Mouse (Mus musculus): ENCODE data around the gene Ccdc33. TPM values are rescaled to one million over a fixed set of nuclear protein-coding genes. Genes with fewer than 3 reads are reported as not detected.

The Ccdc33 gene
- total RNA-seq, 2 experiments from 2014 or later = not detected

DNA sequence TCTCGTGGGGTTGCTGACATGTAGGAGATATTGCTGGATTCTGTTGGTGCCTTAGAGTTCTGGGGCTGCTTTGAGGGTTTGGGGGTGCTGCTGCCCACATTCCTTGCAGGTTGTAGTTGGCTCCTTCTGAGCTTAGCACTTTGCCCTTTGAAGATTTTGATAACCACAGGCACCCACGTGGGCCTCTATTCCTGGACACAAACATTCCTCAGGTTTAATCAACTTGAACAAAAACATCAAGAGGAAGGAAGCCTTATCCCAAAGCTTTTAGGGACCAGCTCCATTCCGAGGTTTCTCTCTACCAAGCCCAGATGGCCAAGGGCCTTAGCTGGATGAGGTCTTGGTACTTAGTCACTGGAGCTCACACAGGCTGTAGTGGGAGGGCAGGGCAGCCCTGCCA is 12.3 kb upstream of the Ccdc33 start:
- no peak for DNase-seq (ENCODE audit: low spot score)

DNA sequence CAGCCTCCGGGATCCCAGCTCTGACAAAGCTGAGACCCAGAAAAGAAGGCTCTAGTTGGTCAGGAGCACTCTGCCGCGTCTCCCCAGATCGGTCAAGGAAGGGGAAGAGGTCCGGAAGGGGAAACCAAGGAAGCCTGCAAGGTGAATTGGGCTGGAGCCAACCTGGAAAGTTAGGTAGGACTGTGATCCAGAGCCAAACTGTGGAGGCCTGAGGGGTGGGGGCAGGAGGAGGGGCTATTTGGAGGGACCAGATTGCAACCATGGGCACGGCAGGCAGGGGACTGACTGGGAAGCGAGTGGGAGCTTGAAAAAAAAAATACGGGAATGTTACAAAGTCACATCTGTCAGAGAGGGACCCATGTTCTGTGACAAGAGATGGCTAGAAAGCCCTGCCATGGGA is 10.9 kb upstream of the Ccdc33 start:
- no peak for DNase-seq (ENCODE audit: low spot score)

DNA sequence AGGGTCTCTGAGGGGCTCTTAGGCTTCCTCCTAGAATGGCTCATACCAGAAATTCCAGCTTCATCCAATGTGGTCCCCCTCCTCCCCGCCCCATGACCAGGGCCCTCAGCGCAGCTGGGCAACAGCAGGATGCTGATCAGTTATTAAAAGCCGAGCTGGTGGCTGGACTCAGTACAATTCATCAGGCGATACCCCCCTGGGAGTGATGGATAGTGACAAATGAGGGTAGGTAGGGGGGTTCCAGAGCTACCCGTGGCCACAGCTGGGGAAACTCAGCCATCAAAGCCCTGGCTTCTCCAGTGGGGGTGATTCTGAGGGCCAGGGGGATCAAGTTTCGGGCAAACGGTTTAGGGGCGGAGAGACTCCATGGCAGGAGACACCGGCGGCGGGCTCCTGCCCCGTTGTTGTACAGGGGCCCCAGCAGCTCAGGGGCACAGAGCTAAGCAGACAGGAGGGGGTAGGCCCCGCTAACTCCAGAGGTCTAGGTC is 10.3 kb upstream of the Ccdc33 start:
- no peak for DNase-seq (ENCODE audit: low spot score)

DNA sequence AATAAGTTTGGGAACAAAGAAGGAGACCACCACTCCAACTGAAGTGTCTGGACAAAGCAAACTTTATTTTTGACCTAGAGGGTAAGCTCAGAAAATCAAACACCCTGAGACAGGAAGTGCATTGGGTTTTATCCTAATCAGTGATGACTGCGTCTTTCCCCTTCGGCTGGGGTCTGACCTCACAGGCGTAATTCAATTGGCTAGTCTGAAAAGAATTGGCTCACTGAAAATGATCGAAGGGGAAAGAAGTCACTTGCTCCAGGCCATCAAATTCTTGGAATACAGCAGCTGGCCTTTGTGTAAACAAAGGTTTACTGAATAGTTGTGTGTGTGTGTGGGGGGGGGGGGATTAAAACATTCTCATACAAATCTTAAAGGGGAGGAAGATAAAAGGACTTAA is 7.2 kb upstream of the Ccdc33 start:
- no peak for DNase-seq (ENCODE audit: low spot score)

DNA sequence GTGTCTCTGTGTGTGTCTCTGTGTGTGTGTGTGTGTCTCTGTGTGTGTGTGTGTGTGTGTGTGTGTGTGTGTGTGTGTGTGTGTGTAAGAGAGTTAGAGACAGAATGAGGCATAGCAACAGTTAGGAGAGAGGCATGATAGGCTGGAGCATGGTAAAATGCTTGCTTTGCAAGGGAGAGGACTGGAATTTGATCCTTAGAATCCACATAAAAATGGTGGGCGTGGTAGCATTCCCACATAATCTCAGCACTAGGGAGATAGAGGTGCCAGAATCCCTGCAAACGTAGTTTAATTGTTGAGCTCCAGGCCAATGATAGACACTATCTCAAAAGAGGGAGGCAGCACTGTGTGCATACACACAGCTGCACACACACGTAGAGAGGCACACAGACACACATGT is 6.5 kb upstream of the Ccdc33 start:
- DNase-seq (ENCODE audit: low spot score) = no peak

DNA sequence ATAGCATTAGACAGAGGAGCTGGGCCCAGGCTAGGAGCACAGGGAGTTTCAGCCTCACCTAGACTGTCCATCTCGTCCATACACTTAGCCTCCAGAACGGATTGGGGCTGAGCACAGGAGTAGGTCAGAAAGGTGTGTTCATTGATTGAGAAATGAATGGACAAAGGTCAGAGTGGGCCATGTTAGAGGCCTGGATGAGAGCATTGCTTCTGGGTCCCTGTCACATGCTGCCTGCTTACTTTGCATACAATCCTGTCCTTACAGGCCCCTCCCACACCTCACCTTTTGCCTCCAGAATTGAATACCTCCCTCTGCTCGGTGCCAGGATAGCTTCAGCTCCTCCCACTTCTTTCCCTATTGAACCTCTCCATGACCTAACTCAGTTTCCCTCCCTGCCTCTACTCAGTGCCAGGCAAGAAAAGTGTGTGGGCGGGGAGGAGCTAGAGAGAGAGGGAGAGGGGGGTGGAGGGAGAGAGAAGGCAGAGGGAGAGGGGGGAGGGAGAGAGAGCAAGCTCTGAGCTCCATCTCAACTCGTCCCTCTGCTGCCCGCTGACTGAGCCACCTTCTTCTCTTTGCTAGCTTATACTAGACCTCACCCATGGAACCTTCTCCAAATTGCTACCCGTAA is 2.5 kb downstream of the Ccdc33 start:
- no peak for DNase-seq (ENCODE audit: low spot score)

DNA sequence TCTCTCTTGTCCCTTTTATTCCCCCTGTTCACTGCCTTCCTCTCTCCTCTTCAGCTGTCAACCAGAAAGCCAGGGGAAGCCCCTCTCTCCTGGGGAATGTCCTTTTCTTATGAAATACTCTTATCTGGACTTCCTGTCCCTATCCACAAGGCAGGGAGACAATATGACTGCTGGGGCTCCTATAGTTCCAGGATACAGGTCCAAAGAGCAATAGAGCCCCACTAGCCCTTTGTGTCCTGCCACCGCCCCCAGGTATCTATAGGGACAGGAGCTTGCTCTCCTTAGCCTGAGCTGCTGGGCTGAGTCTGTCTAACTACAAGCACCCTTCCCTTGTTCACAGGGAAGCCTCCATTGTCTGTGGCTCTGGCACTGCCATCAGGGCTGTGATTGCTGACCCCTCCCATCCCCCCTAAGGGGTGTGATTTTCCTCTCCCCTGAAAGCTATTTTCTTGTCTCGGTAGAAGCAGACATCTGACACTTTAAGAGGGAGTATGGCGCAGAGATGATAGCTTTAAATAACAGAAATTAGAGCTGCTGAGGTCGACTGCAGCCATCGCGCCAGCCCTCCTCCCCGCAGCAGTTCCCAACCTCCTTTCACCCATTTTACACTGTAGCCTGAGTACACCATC is 3.2 kb downstream of the Ccdc33 start:
- no peak for DNase-seq (ENCODE audit: low spot score)

DNA sequence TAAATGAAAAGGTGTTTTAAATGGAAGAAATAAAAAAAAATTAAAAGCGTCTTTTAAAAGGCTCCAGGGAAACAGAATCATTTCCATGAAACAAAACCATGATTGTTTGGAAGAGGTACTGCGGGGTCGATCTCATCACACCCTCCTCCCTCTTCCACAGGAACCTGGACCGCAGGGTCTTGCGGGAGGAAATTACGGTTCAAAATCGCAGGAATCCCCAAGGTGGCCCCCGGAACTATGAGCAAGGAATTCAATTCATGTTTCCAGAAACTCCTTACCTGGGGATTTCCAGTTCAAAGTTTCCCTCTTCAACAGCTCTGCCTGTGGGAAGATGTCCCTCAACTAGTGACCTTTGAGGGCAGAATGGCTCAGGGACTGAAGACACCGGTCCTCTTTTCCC is 4.6 kb downstream of the Ccdc33 start:
- DNase-seq (ENCODE audit: low spot score) = no peak

DNA sequence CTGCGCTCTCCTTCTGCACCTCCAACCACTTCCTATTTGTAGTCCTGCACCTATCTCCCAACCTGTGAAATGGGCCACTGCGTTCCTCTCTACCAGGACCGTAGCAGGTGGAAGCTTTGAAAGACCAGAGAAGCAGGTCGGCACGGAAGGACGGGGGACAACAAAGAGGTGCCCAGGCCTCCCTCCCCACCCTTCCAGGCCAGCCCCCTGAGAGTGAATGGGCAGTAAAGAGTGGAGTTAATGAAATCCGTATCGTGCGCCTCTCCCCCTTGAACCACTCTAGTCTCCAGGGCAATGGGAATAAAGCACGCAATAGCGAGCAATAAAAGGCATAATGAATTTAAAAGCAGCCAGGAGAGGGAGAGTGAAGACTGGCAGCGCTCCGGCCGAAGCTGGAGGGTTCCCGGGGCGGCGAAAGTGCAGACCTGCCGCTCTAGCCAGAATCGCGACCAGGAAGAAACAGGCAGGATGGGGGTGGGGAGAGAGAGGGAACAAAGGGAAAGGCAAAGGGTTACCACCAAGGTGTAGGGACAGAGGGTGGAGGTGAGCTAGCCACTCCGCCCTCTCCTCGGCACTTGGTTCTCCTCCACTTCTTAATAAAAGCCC is 5.2 kb downstream of the Ccdc33 start:
- DNase-seq (ENCODE audit: low spot score) = no peak

DNA sequence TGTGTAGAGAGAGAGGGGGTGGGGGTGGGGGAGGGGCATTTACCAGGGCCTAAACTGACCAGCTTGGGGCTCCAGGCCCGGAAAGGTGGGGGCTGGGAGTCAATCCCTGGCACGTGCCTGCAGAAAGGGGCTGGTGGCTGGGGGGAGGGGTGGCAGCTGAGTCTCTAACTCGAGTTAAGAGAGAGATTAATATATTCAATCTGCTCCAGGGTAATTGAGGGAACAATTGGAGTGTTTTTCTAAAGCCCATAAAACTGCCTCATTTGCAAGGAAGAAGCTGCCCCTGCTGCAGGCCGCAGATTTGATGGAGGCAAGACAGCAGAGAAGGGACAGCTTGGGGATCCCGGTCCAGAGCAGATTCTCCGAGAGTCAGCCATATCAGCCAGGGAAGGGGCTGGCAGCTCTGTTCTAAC is 5.8 kb downstream of the Ccdc33 start:
- no peak for DNase-seq (ENCODE audit: low spot score)

DNA sequence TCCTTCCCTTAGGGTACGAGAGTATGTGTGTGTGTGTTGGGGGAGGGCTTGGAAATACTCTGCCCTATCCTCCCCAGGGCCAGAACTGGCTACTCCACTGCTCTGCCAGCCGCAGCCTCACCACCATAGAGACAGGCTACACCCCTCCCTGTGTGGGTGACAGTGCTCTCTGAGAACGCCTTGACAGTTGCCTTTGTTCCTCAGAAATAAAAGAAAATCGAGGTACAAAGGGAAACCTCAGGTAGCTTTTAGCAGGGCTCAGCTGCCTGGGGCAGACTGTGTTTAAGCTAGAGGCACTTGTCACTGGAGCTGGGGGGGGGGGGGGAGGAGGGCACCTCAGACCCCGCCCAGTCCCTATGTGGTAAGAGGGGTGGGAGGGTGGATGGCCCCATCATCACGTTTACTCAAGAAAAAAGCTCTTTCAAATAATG is 6.3 kb downstream of the Ccdc33 start:
- no peak for DNase-seq (ENCODE audit: low spot score)

DNA sequence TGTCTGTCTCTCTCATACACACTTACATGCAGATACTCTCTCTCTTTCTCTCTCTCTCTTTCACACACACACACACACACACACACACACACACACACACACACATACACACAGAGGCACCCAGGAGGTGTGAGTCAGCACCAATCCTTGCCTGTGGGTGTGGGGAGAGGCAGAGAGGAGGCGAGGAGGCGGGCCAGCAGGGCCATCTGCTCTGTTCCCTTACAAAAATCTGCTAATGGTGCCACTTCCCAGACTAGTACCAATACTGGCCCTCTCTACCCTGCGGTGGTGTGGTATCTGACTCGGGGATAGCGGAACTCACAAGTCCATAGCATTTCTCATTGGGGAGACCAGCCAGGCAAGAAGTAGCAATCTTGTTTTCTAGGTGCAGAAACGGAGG is 7.2 kb downstream of the Ccdc33 start:
- DNase-seq (ENCODE audit: low spot score) = no peak

DNA sequence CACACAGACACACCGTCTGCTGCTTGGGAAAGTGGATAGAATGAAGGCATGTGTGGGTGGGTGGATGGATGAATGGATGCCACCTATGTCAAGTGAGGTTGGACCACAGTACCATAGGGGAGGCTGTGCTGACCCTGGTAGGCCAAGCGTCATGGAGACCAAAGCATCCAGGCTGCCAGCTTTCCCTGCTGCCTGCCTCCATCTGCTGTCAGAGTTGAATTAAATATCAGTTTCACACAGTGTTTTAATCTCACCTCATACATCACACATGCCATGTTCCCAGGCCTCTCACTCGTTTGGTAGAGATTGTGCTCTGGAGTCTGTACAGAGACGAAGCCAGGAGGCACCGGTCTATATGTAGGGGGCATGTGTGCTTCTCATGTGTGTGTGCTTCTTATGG is 7.8 kb downstream of the Ccdc33 start:
- DNase-seq (ENCODE audit: low spot score) = no peak

DNA sequence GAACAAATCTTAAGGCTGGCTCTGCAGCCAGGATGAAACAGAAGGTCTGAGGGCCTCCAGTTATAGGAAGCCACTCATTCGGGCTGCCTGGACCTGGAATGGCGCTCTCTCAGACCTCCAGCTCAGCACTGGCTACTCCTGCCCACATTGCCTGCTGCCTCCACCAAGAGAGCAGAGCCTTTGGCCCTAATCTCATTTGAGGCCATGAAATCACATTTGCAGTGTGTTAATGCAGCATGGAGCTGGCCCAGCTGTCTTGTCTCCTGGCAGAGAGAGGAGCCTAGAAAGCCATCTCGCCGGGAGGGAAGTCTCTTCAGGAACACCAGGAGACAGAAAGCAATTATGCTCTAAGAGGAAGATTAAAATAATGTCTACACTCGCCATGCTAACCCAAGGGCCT is 11.1 kb downstream of the Ccdc33 start:
- DNase-seq (ENCODE audit: low spot score) = no peak

DNA sequence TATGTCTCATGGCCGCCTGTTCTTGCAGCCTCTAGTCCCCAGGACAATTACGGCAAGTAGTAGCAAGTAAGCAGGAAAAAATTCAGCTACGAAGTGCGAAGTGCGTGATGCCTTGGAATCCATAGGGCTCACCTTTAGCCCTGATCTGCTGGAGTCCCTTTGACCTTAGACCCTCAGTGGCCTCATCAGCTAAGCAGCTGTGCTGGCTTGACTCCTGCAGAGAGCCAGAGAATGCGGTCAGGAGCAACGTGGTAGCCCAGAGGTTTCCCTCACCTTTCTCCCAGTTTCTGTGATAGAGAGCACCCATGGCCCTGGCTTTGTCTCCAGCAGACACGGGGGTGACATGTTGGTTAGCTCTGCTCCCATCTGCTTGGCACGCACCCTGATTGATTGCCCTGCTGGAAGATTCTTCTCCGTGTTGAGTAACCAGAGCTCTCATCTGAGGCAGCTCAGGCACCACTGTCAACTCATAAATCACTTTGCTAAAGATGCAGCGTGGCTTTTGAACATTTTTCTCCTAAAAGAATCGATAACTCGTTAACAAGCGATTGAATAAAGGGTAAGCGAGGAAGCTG is 12.9 kb downstream of the Ccdc33 start:
- no peak for DNase-seq (ENCODE audit: low spot score)

DNA sequence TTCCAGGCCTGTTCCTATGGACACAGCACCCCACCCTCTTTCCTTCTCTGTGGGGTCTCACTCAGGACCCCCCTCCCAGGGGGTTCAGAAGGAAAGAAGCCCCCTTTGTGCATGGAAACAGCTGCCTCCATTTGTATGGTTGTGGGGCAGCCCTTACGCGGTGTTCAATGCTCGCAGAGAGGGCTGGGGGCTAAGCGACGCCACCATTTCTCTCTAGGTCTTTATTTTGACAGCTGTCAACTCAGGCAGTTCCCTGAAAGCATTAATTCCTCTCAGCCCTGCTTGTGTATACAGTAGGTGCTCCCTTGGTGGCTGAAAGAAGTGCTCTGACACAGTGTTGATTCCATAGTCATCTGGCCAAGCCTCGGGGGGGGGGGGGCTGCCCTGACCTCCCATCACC is 15.0 kb downstream of the Ccdc33 start:
- no peak for DNase-seq (ENCODE audit: low spot score)

DNA sequence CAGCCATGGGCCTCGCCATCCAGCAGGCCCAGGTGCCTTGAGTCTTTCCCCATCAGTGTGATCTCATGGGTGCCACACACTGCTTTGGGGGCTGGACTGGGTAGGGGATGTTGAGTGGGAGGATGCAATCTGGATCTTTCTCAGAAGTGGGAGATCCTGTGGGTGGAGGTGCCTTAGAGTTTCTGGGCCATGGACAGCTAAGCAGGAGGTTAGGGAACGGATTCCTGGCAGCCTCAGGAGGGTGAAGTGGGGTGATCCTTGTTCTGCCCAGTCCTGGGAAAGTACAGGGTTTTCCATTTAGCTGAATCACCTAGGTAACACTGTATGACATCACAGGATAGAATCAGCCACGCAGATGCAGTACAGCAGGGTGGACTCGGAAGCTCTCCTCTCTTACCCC is 16.6 kb downstream of the Ccdc33 start:
- DNase-seq (ENCODE audit: low spot score) = no peak

DNA sequence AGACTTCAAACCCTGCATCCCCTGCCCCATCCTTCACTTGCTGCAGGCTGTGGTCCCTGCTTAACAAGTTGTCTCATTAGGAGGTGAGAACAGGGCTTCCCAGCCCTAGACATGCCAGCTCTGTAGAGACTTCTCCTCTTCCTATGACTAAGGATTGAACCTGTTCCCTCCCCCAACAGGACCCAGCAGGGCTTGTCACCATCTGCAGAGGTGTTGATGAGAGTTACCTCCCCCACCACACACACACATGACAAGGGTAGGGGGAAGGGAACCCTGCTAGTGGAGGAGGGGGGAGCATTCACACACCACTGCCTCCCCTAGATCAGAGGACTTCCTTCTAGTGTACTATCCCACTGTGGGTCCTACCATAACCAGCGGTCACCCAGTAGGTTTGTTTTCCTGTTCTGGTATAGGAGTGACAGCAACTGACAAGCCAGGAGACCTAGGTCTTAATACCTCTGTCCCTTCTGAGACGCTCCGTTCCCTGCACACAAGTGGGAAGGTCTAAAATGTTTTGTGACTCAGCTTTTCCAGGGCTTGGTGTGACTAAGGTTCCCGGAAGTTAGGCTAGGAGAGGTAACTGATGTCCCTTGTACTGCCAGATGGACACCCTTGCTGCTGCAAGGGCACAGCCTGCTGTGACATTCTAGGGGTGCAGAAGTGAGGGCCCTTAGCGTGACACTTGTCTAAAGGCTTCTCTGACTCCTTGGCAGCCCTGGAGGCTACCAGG is 18.6 kb downstream of the Ccdc33 start:
- no peak for DNase-seq (ENCODE audit: low spot score)

DNA sequence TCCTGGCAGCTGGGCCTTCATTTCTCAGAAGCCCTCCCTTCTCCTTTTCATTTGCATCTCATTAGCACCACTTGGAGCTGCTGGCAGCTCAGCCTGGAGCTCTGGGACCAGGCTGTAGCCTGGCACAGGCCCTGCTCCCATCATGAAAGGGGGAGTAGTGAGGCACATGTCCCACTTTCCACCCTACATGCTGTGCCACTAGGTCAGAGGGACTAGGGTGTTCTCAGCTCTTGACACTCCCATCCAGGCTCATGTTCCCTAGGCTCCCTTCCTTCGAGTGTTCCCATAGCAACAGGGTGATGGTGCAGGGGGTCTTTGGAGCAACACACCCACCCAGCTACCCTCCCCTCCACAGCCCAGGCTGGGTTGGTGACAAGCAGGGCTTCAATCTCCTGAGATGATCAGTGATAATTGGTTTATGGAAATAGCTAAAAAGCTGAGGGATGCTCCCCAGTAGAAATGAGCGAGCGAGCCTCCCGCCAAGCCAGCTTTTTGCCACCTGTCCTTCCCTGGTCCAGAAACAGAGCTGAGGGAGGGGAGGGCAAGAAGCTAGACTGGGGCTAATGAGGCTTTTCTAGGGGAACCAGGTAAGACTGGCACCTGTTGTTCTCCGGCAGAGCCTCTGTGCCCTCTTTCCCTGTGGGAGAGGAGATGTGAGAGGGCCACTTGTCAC is 21.9 kb downstream of the Ccdc33 start:
- no peak for DNase-seq (ENCODE audit: low spot score)

DNA sequence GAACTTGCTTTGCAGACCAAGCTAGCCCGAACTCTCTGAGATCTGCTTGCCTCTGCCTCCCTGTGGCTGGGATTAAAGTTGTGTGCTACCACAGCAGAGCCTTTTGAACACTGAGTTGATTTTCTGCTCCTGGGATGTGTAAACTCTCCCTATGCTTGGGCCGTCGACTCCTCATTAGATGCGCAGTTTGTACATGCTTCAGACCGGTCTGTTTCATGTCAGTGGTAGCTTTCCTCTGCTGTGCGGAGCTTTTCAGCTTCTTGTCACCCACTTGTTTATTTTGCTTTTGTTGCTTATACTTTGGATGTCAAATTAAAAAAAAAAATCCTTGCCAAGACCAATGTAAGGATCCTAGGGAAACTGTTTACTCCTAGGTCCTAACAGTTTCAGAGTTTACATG is 22.6 kb downstream of the Ccdc33 start:
- DNase-seq (ENCODE audit: low spot score) = no peak

DNA sequence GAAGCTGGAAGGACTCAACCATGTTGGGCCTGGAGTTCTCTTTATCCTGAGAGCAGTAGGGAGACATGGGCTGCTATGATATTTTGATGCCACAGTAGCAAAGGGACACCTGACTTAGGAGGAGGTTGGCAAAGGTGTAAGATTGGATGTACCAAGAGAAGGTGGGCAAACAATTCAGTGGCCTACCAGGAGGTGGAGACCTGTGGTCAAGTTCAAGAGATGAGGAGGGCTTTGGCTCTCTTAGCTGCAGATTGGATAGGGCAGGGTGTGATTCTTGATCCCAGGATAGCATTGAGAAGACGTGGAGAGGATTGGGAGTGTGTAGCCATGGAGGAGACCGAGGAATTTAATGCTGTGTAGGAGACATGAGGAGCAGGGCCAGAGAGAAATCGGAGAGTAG is 24.8 kb downstream of the Ccdc33 start:
- DNase-seq (ENCODE audit: low spot score) = no peak

All from gastrocnemius, adult 18-20 months (tissue).